Mouse (Mus musculus) megakaryocyte, embryonic 14.5 days (primary cell): ENCODE results near the gene Mpi.

ENCODE experiments used
- FLI1 ChIP-seq: IDR thresholded peaks from 2 replicates; pipeline ENCODE4 v1.6.1; 2012; ENCODE audit warnings: low read length, inconsistent platforms, mixed read lengths
- GATA1 ChIP-seq: IDR thresholded peaks from 3 replicates; pipeline ENCODE4 v1.6.1; 2012; ENCODE audit warnings: mixed read lengths, low read length, inconsistent platforms, borderline replicate concordance

DNA sequence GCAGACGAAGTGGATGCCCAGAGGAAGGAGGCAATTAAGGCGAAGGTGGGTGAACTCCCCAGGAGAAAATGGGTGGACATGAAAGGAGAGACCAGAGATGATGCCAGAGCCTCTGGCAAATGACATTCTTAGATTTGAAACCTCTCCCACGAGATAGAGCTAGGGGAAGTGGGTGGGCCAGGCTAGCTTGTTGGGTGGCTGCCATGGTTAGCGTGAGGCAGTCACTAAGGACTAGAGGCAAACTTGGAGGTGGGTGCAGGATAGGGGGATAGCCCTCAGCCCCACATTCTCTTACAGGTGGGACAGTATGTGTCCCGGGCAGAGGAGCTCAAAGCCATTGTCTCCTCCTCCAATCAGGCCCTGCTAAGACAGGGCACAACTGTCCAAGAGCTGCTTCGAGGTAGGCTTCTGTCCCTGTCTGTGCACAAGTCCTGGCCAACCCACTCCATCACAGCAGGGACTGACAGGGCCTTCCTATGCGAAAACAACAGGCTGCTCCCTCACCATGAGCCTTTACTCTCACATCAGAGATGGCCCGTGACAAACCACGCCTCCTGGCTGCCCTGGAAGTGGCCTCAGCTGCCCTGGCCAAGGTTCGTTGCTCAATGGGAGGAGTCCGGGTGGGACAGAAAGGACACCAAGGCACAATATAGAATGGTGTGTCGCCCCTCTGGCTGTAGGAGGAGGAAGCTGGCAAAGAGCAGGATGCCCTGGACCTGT is 41.1 kb upstream of the Mpi start:
- TF ChIP-seq GATA1 = no peak
- TF ChIP-seq FLI1 = no peak
